Mouse (Mus musculus): Measurements from ENCODE around the gene Zfp36.

The Zfp36 gene

DNA sequence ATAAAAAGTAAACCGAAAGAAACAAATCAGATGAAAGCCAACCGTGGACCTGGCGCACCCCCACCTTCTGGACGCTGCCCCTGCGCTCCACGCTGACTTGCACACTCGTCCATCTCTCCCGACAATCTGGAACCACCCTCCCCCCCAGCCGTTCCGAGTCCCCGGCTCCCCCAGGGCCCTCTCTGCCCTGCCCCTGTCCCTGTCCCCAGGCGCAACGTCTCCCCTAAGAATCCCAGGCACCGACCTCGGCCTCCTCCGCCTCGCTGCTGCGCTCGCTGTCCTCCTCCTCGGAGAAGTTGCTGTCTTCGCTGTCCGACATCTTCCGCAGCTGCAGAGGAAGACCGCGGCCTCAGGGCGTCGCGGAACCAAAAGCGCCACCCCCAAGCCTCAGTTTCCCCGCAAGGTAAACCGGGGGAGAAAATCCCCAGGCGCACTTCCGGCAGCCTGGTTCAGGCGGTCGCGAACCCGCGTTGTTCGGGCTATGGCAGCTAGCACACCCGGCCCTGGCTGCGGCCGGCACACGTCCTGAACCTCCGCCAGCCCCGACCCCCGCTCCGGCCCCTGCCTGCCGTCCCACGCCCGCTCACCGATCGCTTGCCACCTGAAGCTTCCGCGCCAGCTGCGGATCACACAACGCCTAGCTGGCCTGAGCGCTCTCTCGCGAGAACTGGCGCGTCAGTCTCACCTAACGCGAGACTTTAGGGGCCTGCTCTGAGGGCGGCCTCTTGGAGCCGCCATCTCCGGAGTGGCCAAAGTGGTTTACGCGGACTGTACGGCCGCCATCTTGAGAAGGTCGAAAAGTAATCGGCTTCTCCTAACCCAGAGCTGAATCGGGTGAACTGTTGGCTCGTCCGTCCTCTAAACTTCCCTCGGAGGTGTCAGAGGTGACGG is 41.7 kb downstream of the Zfp36 start, which contains the start of gene Supt5:
Gene Supt5, minus strand, starts transcription at position 639 of the 891 bp plus-strand sequence.
- peak; percentile 99 for DNase-seq (ENCODE audit: low read depth, low spot score)

DNA sequence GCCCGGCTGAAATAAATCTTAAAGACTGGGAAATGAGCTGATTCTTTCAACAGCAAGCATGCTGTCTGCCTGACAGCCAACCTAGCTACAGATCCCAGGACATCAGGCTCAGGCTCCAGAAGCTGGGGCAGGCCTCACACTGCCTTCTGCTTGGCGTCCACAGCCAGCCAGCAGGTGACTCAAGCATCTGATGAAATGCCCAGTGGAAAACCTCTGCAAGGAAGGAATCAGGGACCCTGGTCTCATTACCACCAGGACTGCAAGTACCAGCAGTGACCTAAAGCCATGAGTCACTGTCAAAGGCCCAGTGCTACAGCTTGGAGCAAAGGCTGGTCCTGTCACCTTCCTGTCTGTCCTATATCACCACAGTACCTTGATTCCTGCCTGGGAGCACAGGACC is 44.6 kb downstream of the Zfp36 start:
- no peak for DNase-seq (ENCODE audit: low read depth, low spot score)

DNA sequence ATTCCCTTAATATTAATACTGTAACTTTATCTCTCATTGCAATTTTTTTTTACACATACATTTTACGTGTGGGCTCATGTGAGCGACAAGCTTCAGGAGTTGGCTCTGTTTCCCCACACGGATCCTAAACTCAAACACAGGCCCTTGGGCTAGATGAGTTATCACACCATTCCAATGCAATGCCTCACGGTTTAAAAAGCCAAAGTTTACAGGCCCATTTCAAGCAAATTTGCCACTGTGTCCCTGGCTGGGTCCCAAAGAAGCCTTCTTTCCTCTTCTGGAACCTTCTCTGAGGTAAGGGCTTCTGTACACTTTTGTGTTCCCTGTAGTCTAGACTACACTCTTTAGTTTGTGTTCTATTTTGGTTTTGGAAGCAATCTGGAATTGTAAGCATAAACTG is 45.5 kb downstream of the Zfp36 start:
- DNase-seq (ENCODE audit: low read depth, low spot score): no peak

DNA sequence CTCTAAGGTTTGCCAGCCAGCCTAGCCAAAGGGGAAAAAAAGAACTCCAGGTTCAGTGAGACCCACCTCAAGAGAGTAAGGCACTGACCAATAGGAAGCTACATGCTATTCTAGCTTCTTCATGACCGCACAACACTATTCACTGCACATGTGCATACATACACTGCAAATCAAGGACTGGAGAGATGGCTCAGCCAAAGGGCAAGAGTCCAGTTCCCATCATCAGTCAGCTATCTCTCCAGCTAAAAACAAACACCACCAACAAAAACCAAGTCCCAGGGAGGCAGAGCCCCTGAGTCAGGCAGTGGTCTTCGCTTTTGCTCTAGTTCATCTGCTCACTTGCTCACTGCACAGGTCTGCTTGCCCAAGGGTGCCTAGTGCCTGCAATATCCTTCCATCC is 51.8 kb downstream of the Zfp36 start:
- DNase-seq (ENCODE audit: low read depth, low spot score): no peak
